ENCODE assay signal across 11 mouse cellular contexts in the genomic region with DNA sequence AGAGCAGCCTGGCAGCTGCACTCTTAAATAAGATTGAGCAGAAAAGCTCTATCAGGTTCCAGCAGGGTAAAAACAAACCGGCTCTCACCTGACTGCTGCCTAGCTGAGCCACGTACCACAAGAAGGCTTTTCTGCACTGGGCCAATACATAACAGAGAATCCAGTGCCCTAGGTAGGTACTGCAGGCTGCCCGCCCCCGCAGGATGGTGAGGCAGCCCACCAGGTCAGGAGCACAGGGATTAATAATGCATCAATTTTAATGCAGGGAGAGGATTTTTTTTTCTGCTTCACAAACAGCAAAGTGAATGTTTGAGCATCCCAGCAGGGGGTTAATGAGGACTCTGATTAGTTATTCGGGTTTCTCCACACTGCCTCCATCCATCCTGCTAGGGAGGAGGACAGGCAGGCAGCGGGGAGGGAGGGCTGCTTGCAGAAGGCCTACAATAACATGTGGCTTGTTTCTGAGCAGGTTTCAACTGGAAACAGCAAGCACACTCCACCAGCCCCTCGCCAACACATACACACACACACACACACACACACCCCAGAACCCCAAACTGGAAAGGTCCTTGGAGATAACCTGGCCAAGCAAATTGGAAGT.
DNase-seq lines count a peak whose midpoint lies in the region; ATAC-seq and TF ChIP-seq lines count a peak whose summit lies in the region.
"Had no signal": no experiment of that assay in that cellular context is flagged by ENCODE, and none has a peak within 500 bp of the region (broad histone marks: within the 10 kb centered on the region; RNA-seq: fewer than 3 reads in every experiment).

No protein-coding gene starts in this region.

- H3K4me2 ChIP-seq in hindbrain, embryonic 13.5 days: no peak overlapping the region
- no peak overlapping the region; the same call in 1 of the 2 replicates for H3K4me2 ChIP-seq in neural tube, embryonic 13.5 days

- TF ChIP-seq CTCF in cortical plate, adult 2 months (IDR thresholded peaks at IDR 0.05; ENCODE audit: extremely low read depth, insufficient read depth, low read length): no peak

- peak; percentile 16 for DNase-seq in kidney, postnatal 14 days
- no peak for DNase-seq in kidney, adult 11 months
- no peak for DNase-seq in gastrocnemius, adult 8-10 months (ENCODE audit: low spot score in 2 of 2)
- no peak for DNase-seq in urinary bladder, postnatal 4 days (ENCODE audit: low spot score in 2 of 2)
- DNase-seq in MN1 (ENCODE audit: low spot score): no peak
- DNase-seq: cerebellum, adult 8-10 months had no signal

- TF ChIP-seq POLR2A in cortical plate, adult 2 months (IDR thresholded peaks at IDR 0.05; ENCODE audit: extremely low read depth, insufficient read depth, low read length): no peak

- ATAC-seq in hindbrain, embryonic 13.5 days (ENCODE audit: low FRiP score): peak; percentile 78
- ATAC-seq in neural tube, embryonic 13.5 days (ENCODE audit: low read depth): peak; percentile 79
- ATAC-seq: CD4-positive, CD25-positive, alpha-beta regulatory T cell, adult 4 months had no signal

- peak overlapping the region; percentile 35; the same call in 1 of the 2 replicates for H3K9ac ChIP-seq in hindbrain, embryonic 13.5 days
- H3K9ac ChIP-seq in neural tube, embryonic 13.5 days: 0 out of 2 replicates have a peak overlapping the region, but pooled peaks have one; percentile 54

- H3K4me1 ChIP-seq in cortical plate, adult 2 months (ENCODE audit: control insufficient read depth, insufficient read depth, low read length): peaks cover 17% of the 10 kb centered on the region
- peaks cover 46% of the 10 kb centered on the region for H3K4me1 ChIP-seq in hindbrain, embryonic 13.5 days (replicated peaks)
- peaks cover 64% of the 10 kb centered on the region for H3K4me1 ChIP-seq in neural tube, embryonic 13.5 days (replicated peaks)

- H3K9me3 ChIP-seq in hindbrain, embryonic 13.5 days: no peaks in the 10 kb centered on the region
- no peaks in the 10 kb centered on the region for H3K9me3 ChIP-seq in neural tube, embryonic 13.5 days

- WGBS in hindbrain, embryonic 13.5 days: 35% methylated on average over 7 of the region's 7 CpGs
- WGBS in neural tube, embryonic 13.5 days: 16% methylated on average over 7 of the region's 7 CpGs

- peak overlapping the region; percentile 40 for H3K27ac ChIP-seq in cortical plate, adult 2 months (ENCODE audit: insufficient read depth, low read length)
- peak overlapping the region; percentile 88 for H3K27ac ChIP-seq in hindbrain, embryonic 13.5 days
- peak overlapping the region; percentile 86 for H3K27ac ChIP-seq in neural tube, embryonic 13.5 days (replicated peaks)
- H3K27ac ChIP-seq: stomach, postnatal 0 days had no signal

- H3K27me3 ChIP-seq in hindbrain, embryonic 13.5 days: no peaks in the 10 kb centered on the region
- H3K27me3 ChIP-seq in neural tube, embryonic 13.5 days: no peaks in the 10 kb centered on the region

- H3K4me3 ChIP-seq in cortical plate, adult 2 months (ENCODE audit: insufficient read depth, low read length): no peak overlapping the region
- H3K4me3 ChIP-seq in hindbrain, embryonic 13.5 days: no peak overlapping the region
- H3K4me3 ChIP-seq in neural tube, embryonic 13.5 days: no peak overlapping the region

- H3K36me3 ChIP-seq in hindbrain, embryonic 13.5 days: no peaks in the 10 kb centered on the region
- H3K36me3 ChIP-seq in neural tube, embryonic 13.5 days: peaks cover 3% of the 10 kb centered on the region; the same call in 1 of the 2 replicates
